16 mouse cellular contexts compared by ENCODE assay signal in the genomic region with DNA sequence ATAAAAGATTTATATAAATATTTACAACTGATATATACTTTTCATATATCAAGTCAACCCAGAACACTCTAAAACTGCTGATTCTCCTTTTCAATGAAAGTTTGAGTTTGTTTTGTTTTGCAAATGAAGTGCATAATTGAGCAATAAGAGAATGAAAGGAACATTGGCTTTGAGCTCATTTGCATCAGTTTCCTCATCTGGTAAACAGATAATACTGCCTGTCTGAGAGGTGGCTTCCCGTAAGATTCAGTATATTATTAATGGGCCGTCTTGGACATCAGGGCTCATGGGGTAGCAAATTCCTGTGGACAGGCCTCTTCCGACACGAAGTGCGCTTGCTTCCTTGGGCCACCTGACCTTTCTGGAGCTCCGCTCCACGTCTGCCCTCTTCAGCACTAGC.
"Had no signal": no experiment of that assay in that cellular context is flagged by ENCODE, and none has a peak within 500 bp of the region (broad histone marks: within the 10 kb centered on the region; RNA-seq: fewer than 3 reads in every experiment).

No protein-coding gene starts in this region.

- H3K4me3 ChIP-seq: intestine, embryonic 15.5 days; left cerebral cortex, adult 2 months; midbrain, embryonic 12.5 days had no signal

- H3K9ac ChIP-seq: intestine, embryonic 15.5 days; liver, embryonic 14.5 days; midbrain, embryonic 12.5 days had no signal

- H3K4me2 ChIP-seq: intestine, embryonic 15.5 days; liver, embryonic 11.5 days; midbrain, embryonic 12.5 days had no signal

- H3K27me3 ChIP-seq: intestine, embryonic 15.5 days; midbrain, embryonic 12.5 days had no signal

- H3K9me3 ChIP-seq: intestine, embryonic 15.5 days; midbrain, embryonic 12.5 days had no signal

- H3K4me1 ChIP-seq: intestine, embryonic 15.5 days; midbrain, embryonic 12.5 days had no signal

- DNase-seq: kidney, adult 11 months; kidney, adult 8-10 months; kidney, postnatal 14 days; kidney, postnatal 4 days; layer of hippocampus, adult 9-11 months; layer of hippocampus, postnatal 36 days; lung, adult 18-20 months; thymus, adult 18-20 months; thymus, postnatal 4 days had no signal

- H3K36me3 ChIP-seq: intestine, embryonic 15.5 days; midbrain, embryonic 12.5 days had no signal

- ATAC-seq: intestine, embryonic 15.5 days; midbrain, embryonic 16.5 days had no signal

- H3K27ac ChIP-seq: intestine, embryonic 15.5 days; left cerebral cortex, adult 2 months; liver, embryonic 14.5 days; macrophage; midbrain, embryonic 12.5 days had no signal
